Comparison of ENCODE assay signal across 8 mouse cellular contexts in genomic region chr1:157745611-157746010, GRCm38 (mm10).
DNase-seq lines count a peak whose midpoint lies in the region; TF ChIP-seq lines count a peak whose summit lies in the region.

No protein-coding gene starts in this region.

- no peak for TF ChIP-seq EP300 in MEL (IDR thresholded peaks at IDR 0.05; ENCODE audit: low read depth in 1 of 2, low read length in 2 of 2)

- no peak for TF ChIP-seq POLR2A in MEL (IDR thresholded peaks at IDR 0.05; ENCODE audit: control insufficient read depth in 1 of 2, insufficient read depth in 1 of 2, low read depth in 1 of 2, low read length in 2 of 2, poor library complexity in 1 of 2)

- H3K4me1 ChIP-seq in MEL (ENCODE audit: control insufficient read depth in 1 of 2, insufficient read depth in 2 of 2, low read length in 2 of 2): no peaks in the 10 kb centered on the region

- peak; percentile 61 for TF ChIP-seq RAD21 in MEL (IDR thresholded peaks at IDR 0.05; ENCODE audit: low read depth, low read length)

- no peak overlapping the region for H3K9ac ChIP-seq in MEL (ENCODE audit: control insufficient read depth, low read depth, low read length, poor library complexity, severe bottlenecking)

- H3K36me3 ChIP-seq in MEL (ENCODE audit: control insufficient read depth in 1 of 2, insufficient read depth in 2 of 2, low read length in 2 of 2): no peaks in the 10 kb centered on the region

- no peaks in the 10 kb centered on the region for H3K9me3 ChIP-seq in MEL (replicated peaks; ENCODE audit: insufficient read depth, low read length)

- DNase-seq in A20 (ENCODE audit: low read depth, low spot score) (peak; percentile 1), MEL (ENCODE audit: low read depth, low spot score) (peak; percentile 49)
- DNase-seq in cerebellum, postnatal 10 days: peak; percentile 89 to 93
- peak; percentile 48 to 67 for DNase-seq in frontal cortex, postnatal 10 days (ENCODE audit: low spot score in 2 of 2)
- peak; percentile 81 for DNase-seq in layer of hippocampus, adult 11-12 months (ENCODE audit: low spot score)
- peak; percentile 55 for DNase-seq in lung, postnatal 10 days
- peak; percentile 75 for DNase-seq in right cerebral cortex, postnatal 14 days
- no peak for DNase-seq in thymus, postnatal 25 days

- no peak overlapping the region for H3K4me3 ChIP-seq in MEL (ENCODE audit: control insufficient read depth in 1 of 2, insufficient read depth in 1 of 2, low read depth in 2 of 2, low read length in 2 of 2)

- H3K79me2 ChIP-seq in MEL (ENCODE audit: control insufficient read depth, insufficient read depth, low read length, poor library complexity): no peaks in the 10 kb centered on the region

- H3K27ac ChIP-seq in MEL (ENCODE audit: control insufficient read depth, low read depth, low read length): no peak overlapping the region

- H3K27me3 ChIP-seq in MEL (ENCODE audit: control insufficient read depth in 1 of 2, insufficient read depth in 2 of 2, low read length in 2 of 2): 0 out of 4 replicates have a peak, but pooled peaks cover 0 to 1% of the 10 kb centered on the region in 2 experiments

- TF ChIP-seq CTCF in MEL (IDR thresholded peaks at IDR 0.05 in 2 of 3, conservative IDR thresholded peaks at IDR 0.05 in 1 of 3; ENCODE audit: control insufficient read depth in 1 of 3, insufficient read depth in 1 of 3, low read depth in 2 of 3, low read length in 3 of 3, poor library complexity in 1 of 3, severe bottlenecking in 1 of 3): peak; percentile 50 to 70 (median 55)

TF ChIP-seq in MEL, 35 proteins besides CTCF, POLR2A, EP300 and RAD21:
- TF ChIP-seq ZC3H11A (IDR thresholded peaks at IDR 0.05; ENCODE audit: low read depth, low read length): peak; percentile 23; the same call in 1 of the 2 replicates
- no peak for TF ChIP-seq MEF2A (IDR thresholded peaks at IDR 0.05; ENCODE audit: extremely low read depth, insufficient replicate concordance, low read depth, low read length, poor library complexity, severe bottlenecking)
- TF ChIP-seq E2F4 (IDR thresholded peaks at IDR 0.05; ENCODE audit: borderline replicate concordance, low read depth, low read length): no peak
- peak; percentile 62 for TF ChIP-seq SMC3 (IDR thresholded peaks at IDR 0.05; ENCODE audit: low read depth, low read length)
